Mouse (Mus musculus): Measurements from ENCODE around the gene Cyp2a5. TPM values are rescaled to one million over a fixed set of nuclear protein-coding genes. Genes with fewer than 3 reads are reported as not detected.

Gene Cyp2a5
- polyA plus RNA-seq, 1 experiment from 2014 or later = not detected

Other genes starting within 250 kb of the Cyp2a5 start
- gene Vmn1r185, start 216.8 kb upstream of the Cyp2a5 start, polyA plus RNA-seq (2016; fragmentation: Nextera tagmentation; extraction: Ambion mirVana) = not detected in 2 replicates
- not detected in 2 replicates for gene Cyp2b23, start 148.9 kb upstream of the Cyp2a5 start, polyA plus RNA-seq (2016; fragmentation: Nextera tagmentation; extraction: Ambion mirVana)
- gene Cyp2b19, start 78.2 kb upstream of the Cyp2a5 start, polyA plus RNA-seq (2016; fragmentation: Nextera tagmentation; extraction: Ambion mirVana) = 0.06 and 0.09 TPM in 2 replicates
- 0.10 and 0.27 TPM in 2 replicates for gene Cyp2g1, start 26.4 kb upstream of the Cyp2a5 start, polyA plus RNA-seq (2016; fragmentation: Nextera tagmentation; extraction: Ambion mirVana)
- gene Cyp2a22, start 104.1 kb downstream of the Cyp2a5 start, polyA plus RNA-seq (2016; fragmentation: Nextera tagmentation; extraction: Ambion mirVana) = not detected in 2 replicates
- gene Cyp2a12, start 193.8 kb downstream of the Cyp2a5 start, polyA plus RNA-seq (2016; fragmentation: Nextera tagmentation; extraction: Ambion mirVana) = not detected in 2 replicates